Mouse (Mus musculus) heart, embryonic 10.5 days (tissue): Measurements from ENCODE around the gene Vars. TPM values are rescaled to one million over a fixed set of nuclear protein-coding genes. Genes with fewer than 3 reads are reported as not detected.

Source experiments
- DNase-seq: peaks from one replicate; pipeline ENCODE4 v3.0.0-alpha.2; 2017; ENCODE audit warnings: low spot score
- H3K27ac ChIP-seq: fragments of 300-500 bp; sonication (generic); 2 replicates; pipeline ENCODE4 v1.5.1; 2016; ENCODE audit warnings: mild to moderate bottlenecking
- H3K27me3 ChIP-seq: fragments of 300-500 bp; sonication (generic); 2 replicates; pipeline ENCODE4 v1.6.1; 2016; ENCODE audit warnings: mild to moderate bottlenecking; ENCODE audit not compliant: poor library complexity, insufficient read depth, severe bottlenecking
- H3K36me3 ChIP-seq: fragments of 300-500 bp; sonication (generic); 2 replicates; pipeline ENCODE4 v1.6.1; 2016; ENCODE audit warnings: mild to moderate bottlenecking, moderate library complexity
- H3K4me1 ChIP-seq: fragments of 300-500 bp; sonication (generic); 2 replicates; pipeline ENCODE4 v1.6.1; 2016; ENCODE audit warnings: mild to moderate bottlenecking
- H3K4me3 ChIP-seq: fragments of 300-500 bp; sonication (generic); 2 replicates; pipeline ENCODE4 v1.5.1; 2016; ENCODE audit warnings: mild to moderate bottlenecking, moderate library complexity
- H3K9me3 ChIP-seq: fragments of 300-500 bp; sonication (generic); 2 replicates; pipeline ENCODE4 v1.6.1; 2016; ENCODE audit warnings: mild to moderate bottlenecking, moderate library complexity
- WGBS: fragments of 180-500 bp; shearing (Covaris S2); methylation state at CpG from one replicate; pipeline ENCODE4 v1.1.7; 2016; 5-methylcytosine and 5-hydroxymethylcytosine counted together
- polyA plus RNA-seq: library from polyadenylated mRNA; unstranded; fragments of >200 nt; fragmentation: Nextera tagmentation; extraction: Ambion mirVana; gene quantifications from 2 replicates; pipeline ENCODE4 v1.2.1, GENCODE M21; 2016

Gene Vars
- polyA plus RNA-seq, 1 experiment from 2014 or later = 166 TPM

DNA sequence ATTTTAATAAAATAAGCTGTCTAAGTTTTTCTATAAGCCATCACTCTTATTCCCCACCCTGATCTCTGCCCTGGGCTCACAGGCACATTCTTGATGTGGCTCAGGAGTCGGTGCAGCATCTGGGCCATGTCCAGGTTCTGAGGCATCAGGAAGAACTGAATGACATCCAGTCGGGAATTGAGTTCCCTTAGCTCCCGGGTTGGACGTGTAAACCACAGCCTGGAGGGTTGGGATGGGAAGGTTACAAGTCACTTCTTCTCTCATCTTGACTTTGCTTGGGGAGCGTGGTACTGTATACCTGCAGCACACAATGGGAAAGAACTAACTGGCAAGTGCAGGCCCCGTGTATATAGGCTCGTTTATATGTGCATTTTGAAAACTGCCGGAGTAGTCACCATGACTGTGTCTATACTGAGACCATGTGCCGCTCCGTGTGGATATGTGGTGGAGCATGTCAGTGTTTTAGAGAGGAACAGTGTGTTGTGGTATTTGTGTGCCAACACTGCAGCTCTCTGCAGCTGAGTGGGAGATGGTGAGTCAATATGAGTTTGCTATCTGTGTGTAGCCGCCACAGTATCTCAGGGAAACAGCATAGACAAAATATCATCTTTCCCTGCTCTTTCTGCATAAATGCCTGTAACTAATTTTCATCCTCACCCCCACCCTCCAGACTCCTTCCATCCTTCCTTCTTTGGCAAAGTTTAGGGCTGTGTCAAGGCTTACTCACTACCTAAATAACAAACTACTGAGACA, 38.5 kb downstream of the Vars start:
- Histone ChIP-seq H3K9me3 (no peaks in the 10 kb centered on the region), H3K4me3 (no peak overlapping the region), H3K27me3 (no peaks in the 10 kb centered on the region), H3K36me3 (no peaks in the 10 kb centered on the region), H3K4me1 (peaks cover 8% of the 10 kb centered on the region), H3K27ac (no peak overlapping the region)
- no peak for DNase-seq
- WGBS = 85% methylated on average over 11 of the region's 11 CpGs

DNA sequence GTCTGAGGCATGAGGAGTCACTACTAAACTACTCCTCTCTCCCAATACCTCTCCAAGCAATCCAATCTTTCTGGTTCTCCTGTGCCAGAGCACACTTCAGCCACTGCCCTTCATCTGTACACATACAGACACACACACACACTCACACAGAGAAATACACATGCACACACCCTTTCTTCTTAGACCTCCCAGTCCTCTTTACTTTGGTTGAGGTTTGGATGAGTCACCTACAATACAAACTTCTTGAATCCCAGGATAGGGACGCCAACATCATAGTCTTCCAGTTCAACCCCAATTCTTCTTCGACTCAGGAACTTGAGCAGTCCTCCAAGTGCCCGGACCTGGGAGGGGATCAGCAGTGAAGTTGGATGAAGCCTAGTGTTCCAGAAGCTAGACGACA, 43.0 kb downstream of the Vars start:
- Histone ChIP-seq H3K4me3 (no peak overlapping the region), H3K27me3 (no peaks in the 10 kb centered on the region), H3K9me3 (no peaks in the 10 kb centered on the region), H3K27ac (peak overlapping the region; percentile 98), H3K4me1 (peaks cover 50% of the 10 kb centered on the region), H3K36me3 (no peaks in the 10 kb centered on the region)
- 79% methylated on average over 4 of the region's 4 CpGs for WGBS
- no peak for DNase-seq

DNA sequence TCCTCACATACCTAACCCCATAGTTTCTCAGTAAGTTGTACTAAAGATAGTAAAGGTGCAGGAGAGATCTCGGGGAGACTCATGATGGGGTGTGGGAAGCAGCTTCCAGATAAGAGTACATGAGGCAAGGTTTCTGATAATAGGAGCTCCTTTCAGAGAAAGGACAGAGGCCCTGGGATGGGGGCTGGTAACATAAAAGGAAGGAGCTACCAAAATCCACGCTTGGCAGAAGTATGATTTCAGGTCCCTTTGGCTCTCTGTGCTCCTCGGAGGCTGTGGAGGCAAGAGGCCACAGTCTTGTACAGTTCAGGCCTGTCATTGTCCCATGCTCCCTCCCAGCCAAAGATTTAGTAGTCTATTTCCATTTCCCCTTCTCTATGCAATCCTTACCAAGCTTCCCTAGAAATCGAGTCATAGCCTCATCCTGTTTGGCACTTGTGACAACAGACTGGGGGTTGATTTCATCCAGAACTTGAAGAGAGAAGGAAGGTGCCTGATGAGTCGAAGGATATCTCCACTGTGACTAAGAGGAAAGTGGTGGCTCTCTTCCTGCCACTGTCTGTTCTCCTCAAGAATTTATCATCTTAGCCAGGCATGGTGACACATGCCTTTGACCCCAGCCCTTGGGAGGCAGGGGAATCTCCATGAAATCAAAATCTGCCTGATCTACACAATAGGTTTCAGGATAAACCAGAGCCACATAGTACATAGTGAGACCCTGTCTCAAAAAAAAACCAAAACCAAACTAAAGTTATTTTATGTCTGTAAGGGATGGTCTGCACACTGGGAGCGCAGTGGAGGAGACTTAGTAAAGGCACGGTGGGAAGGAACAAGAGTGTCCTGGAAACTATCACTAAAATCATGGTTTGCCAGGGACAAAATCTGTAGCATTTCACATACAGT, 44.4 kb downstream of the Vars start:
- peak; percentile 78 for DNase-seq
- peak overlapping the region; percentile 72 for H3K4me3 ChIP-seq
- H3K9me3 ChIP-seq = no peaks in the 10 kb centered on the region
- H3K4me1 ChIP-seq = peaks cover 63% of the 10 kb centered on the region
- H3K36me3 ChIP-seq = no peaks in the 10 kb centered on the region
- no peaks in the 10 kb centered on the region for H3K27me3 ChIP-seq
- WGBS = 45% methylated on average over 7 of the region's 7 CpGs
- H3K27ac ChIP-seq = peak overlapping the region; percentile 98

DNA sequence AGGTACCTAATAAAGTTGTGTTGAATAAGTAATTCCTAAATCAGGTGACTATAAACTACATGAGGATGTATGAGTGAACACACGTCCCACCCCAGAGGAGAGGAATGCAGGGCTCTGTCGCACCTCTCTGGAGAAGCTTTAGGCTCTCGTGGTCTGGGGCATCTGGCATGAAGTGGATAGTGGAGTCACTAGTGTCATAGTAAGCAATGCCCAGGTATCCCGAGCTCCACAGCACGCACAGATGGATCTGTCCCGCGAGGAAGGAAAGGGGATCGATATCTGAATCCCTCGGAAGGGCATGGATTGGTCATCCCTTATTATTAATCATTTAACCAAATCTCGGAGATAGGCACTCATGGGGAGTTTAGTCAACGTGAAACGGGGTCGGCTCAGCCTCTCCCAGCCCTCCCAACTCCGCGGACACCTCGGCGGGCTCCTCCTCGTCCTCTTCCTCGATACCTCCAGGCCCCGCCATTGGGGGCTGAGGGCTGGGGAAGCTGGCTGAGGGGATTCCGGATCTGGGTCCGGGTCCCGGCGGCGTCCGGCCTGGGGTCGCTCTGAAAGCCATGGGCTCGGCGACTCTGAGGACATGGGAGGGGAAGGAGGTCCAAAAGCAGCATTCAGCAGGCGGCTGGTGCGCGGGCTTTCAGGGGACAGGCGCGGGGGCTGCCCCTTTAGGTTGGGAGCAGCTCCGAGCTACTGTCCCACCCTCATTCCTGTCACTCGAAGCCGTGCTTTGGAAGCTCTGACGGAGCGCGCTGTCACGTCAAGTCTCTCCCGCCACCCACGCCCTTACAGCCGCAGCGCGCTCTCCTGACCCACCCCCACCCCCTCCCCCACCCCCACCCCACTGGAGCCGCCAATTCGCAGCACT, 45.3 kb downstream of the Vars start:
- peak overlapping the region; percentile 72 for H3K4me3 ChIP-seq
- no peak for DNase-seq
- WGBS = 4% methylated on average over 47 of the region's 48 CpGs
- no peaks in the 10 kb centered on the region for H3K27me3 ChIP-seq
- H3K9me3 ChIP-seq = no peaks in the 10 kb centered on the region
- no peaks in the 10 kb centered on the region for H3K36me3 ChIP-seq
- H3K4me1 ChIP-seq = peaks cover 63% of the 10 kb centered on the region
- peak overlapping the region; percentile 98 for H3K27ac ChIP-seq

DNA sequence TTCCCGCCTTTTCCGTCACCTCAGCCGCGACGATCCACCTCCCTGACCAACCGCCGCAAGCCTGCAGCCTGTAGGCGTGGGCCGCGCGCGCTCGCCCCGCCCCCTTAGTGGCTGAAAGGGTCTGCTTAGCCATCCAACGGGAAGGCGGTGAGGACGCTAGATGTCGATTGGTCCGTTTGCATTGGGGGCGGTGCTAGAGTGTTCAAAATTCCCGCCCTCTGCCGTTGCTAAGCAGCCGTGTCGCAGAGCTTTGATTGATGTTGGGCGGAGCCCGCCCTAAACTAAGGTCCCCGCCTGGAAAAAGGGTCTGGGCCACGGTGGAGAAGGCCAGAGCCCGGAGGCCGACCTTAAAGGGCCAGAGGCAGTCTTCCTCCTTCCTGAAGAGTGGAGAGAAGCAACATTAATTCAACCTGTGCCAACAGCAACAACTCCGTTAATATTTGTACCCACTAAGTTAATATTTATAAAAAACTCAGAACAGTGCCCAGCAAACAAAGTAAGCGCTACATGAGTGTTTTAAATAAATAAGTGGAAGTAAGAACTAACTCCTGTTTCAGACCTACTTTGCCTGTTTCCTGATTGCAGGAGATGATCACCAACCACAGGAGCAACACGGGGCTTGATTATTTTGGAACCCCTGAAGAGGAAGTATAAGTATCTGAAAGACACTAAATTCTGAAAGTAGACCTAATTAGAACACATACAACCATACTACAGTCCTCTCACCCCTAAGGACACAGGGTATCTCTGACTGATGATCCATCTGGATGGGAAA, 46.1 kb downstream of the Vars start, which contains the start of gene Msh5:
TSS of gene Msh5 (minus strand) at position 65 of the 775 bp plus-strand sequence.
- H3K36me3 ChIP-seq = 0 out of 2 replicates have a peak, but pooled peaks cover under 1% of the 10 kb centered on the region
- peak within 1 kb of the TSS; percentile 98 for H3K27ac ChIP-seq
- 2% methylated on average over 33 of the region's 33 CpGs for WGBS
- no peaks in the 10 kb centered on the region for H3K9me3 ChIP-seq
- peak within 1 kb of the TSS; percentile 72 for H3K4me3 ChIP-seq
- DNase-seq = peak; percentile 100
- H3K27me3 ChIP-seq = no peaks in the 10 kb centered on the region
- H3K4me1 ChIP-seq = peaks cover 68% of the 10 kb centered on the region

DNA sequence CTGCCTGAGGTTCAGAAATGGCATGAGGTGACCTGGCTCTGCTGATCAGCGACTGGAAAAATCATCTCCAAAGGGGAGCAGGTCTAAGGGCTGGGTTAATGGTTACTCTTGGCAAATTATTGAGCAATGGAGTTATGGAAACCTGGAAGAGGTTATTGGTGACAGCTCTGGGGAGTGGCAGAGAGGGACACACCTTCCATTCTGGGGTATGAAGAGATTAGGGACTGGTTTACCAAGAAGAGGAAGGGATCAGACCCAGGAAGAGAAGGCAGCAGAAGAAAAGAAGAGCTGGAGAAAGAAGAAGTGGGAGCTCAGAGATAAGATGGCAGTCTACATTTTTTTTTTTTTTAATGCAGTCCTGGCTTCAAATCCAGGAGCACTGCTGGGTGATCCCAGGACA, 46.9 kb downstream of the Vars start:
- H3K4me1 ChIP-seq = peaks cover 77% of the 10 kb centered on the region
- peak overlapping the region; percentile 72 for H3K4me3 ChIP-seq

DNA sequence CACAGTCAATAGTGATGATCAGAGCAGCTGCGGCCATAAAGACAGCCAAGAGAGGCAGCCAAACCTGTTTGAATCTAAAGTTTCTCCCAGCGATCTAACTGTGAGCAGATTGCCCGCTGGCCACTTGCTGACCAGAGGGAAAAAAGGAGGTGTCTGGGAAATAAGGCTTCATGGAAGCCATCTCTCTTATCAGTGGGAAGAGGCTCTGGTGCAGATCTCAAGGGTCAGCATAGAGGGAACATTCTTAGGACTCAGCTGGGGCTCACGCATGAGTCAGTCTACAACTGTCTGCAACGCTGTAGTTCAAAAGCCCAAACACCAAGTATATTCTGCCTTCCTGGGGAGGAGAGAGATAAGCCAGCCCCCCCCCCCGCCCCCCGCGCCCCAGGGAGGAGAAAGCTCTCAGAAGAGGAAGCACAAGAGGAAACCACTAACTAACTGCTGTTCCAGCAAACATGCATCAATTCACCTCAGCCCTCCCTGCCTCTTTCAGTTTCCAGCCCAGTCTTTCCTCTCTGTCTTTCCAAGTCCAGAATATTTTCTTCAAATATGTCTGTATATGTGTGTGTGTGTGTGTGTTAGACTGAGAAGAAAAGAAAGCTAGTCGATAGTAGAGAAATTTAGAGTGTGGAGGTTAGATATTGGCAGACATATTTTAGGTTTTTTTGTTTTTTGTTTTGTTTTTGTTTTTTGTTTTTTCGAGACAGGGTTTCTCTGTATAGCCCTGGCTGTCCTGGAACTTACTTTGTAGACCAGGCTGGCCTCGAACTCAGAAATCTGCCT, 47.6 kb downstream of the Vars start:
- H3K9me3 ChIP-seq = no peaks in the 10 kb centered on the region
- peaks cover 15% of the 10 kb centered on the region for H3K36me3 ChIP-seq
- WGBS = 20% methylated on average over 11 of the region's 11 CpGs
- peaks cover 81% of the 10 kb centered on the region for H3K4me1 ChIP-seq
- peak overlapping the region; percentile 98 for H3K27ac ChIP-seq
- peak overlapping the region; percentile 72 for H3K4me3 ChIP-seq
- H3K27me3 ChIP-seq = no peaks in the 10 kb centered on the region
- DNase-seq = no peak

More for the DNA sequence above, 46.9 kb downstream of the Vars start:
- Histone ChIP-seq H3K36me3 (peaks cover 9% of the 10 kb centered on the region), H3K27ac (peak overlapping the region; percentile 98), H3K9me3 (no peaks in the 10 kb centered on the region), H3K27me3 (no peaks in the 10 kb centered on the region)
- no peak for DNase-seq
- 43% methylated on average over 1 of the region's 1 CpGs for WGBS

DNA sequence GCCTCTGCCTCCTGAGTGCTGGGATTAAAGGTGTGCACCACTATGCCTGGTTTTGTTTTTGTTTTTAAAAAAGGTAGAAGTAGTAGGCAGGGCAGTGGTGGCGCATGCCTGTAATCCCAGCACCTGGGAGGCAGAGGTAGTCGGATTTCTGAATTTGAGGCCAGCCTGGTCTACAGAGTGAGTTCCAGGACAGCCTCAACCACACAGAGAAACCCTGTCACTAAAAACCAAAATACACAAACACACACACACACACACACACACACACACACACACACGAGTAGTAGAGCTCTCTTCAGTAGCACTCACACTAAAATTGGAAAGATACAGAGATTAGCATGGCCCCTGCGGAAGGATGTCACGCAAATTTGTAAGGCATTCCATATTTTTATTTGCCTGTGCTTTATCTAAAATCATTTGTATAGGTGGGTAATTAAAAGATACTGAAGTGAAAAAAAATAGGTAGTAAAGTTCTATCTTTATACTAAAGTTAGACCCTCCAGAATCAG, 48.2 kb downstream of the Vars start:
- DNase-seq = no peak
- no peaks in the 10 kb centered on the region for H3K9me3 ChIP-seq
- H3K27ac ChIP-seq = peak overlapping the region; percentile 98
- peaks cover 22% of the 10 kb centered on the region for H3K36me3 ChIP-seq
- 58% methylated on average over 5 of the region's 5 CpGs for WGBS
- no peaks in the 10 kb centered on the region for H3K27me3 ChIP-seq
- peak overlapping the region; percentile 80 for H3K4me3 ChIP-seq
- H3K4me1 ChIP-seq = peaks cover 76% of the 10 kb centered on the region

DNA sequence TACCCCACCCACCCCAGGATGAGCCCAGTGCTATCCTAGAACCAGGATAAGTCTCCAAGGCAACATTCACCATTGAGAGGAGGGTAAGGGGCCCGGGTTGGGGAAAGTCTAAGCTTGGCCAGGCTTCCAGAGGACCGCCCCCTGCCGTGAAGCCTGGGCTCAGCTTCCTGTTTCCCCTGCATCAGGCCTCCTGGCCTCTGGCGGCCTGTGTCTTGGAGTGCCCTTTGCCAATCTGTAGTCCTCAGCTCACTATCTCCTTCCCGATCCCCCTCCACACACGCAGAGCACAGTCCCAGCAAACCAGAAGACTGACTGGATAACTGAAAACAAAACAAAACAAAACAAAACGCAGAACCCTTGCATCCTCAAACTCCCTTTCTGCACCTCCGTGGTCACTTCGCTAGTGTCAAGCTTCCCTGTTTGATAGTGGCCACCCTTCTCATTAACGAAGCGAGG, 48.8 kb downstream of the Vars start, which contains the start of gene Clic1:
TSS of gene Clic1 (plus strand) at position 406 of the 456 bp plus-strand sequence.
- Histone ChIP-seq H3K27me3 (no peaks in the 10 kb centered on the region), H3K4me1 (peaks cover 72% of the 10 kb centered on the region), H3K9me3 (no peaks in the 10 kb centered on the region), H3K36me3 (peaks cover 28% of the 10 kb centered on the region), H3K4me3 (peak within 1 kb of the TSS; percentile 80), H3K27ac (peak within 1 kb of the TSS; percentile 98)
- DNase-seq = peak; percentile 94
- 1% methylated on average over 11 of the region's 11 CpGs for WGBS

DNA sequence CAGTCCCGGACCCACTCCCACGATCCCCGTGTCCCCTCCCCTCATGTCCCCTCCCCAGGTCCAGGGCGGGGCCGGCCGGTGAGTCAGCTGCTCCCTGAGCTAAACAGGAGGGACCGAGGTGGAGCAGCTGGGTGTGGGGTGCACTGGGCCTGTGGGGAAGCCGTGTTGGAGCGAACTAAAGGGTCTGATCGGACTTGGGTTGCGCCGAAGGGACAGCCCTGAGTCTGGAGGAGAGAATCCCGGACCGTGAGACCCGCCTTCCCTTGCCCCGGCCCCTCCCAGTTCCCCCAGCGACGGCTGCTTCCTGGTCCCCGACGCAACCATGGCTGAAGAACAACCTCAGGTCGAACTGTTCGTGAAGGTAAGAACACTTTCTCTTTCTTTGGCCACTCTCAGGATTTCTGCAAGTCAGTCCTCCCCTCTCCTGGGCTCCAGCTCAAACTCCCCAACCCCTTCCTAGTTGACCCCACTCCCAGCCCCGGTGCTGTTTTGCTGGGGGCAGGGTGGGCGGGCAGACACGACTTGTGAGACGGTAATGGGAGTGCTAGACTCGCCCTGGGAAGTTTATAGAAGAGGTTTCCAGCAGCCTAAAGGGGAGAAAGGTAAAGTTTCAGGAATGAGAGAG, 49.5 kb downstream of the Vars start:
- no peaks in the 10 kb centered on the region for H3K27me3 ChIP-seq
- peak overlapping the region; percentile 80 for H3K4me3 ChIP-seq
- peaks cover 34% of the 10 kb centered on the region for H3K36me3 ChIP-seq
- under 1% methylated on average over 27 of the region's 27 CpGs for WGBS
- H3K27ac ChIP-seq = peak overlapping the region; percentile 98
- H3K9me3 ChIP-seq = no peaks in the 10 kb centered on the region
- H3K4me1 ChIP-seq = peaks cover 66% of the 10 kb centered on the region
- DNase-seq = peak; percentile 90
